Mouse (Mus musculus): ENCODE measurements around the gene Cln6. TPM values are rescaled to one million over a fixed set of nuclear protein-coding genes. Genes with fewer than 3 reads are reported as not detected.

Cln6 gene
- polyA plus RNA-seq, 1 experiment, result 17.6 TPM

DNA sequence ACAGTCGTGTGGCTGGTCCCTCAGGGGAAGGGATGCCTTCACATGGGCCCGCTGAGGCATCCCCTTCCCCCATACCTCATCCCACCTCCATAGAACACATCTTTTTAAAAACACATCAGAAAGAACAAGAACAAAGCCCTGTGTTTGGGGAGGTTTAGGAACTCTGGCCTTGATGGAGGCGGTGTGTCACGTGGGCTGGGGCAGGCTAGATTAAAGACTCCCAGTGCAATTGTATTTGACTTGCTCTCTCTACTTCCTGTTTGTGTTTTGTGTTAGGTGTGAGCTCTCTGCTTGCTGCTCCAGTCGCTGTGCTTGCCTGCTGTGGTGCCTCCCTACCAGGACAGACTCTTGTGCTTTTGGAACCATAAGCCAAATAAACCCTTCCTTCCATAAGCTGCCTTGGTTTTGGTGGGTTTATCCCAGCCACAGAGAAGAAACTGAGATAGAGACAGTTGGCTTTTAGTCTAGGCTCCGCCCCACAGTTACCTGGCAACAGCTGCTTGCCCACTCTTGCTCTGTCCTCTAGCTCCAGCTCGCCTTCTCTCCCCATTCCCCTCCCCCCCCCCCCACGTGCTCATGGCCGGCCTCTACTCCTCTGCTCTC lies 12.7 kb upstream of the Cln6 start:
- no peak overlapping the region for H3K4me3 ChIP-seq (replicated peaks; ENCODE audit: insufficient read depth, low read depth, low read length)
- TF ChIP-seq CTCF (IDR thresholded peaks at IDR 0.05; ENCODE audit: borderline replicate concordance, insufficient read depth, low read depth, low read length) (no peak), POLR2A (IDR thresholded peaks at IDR 0.05; ENCODE audit: borderline replicate concordance, insufficient read depth, low read length) (no peak)
- H3K27me3 ChIP-seq (ENCODE audit: control insufficient read depth, insufficient read depth, low read length), result no peaks in the 10 kb centered on the region
- no peak for DNase-seq
- no peak overlapping the region for H3K27ac ChIP-seq (ENCODE audit: insufficient read depth, low read length)
- 34% methylated on average over 9 of the region's 9 CpGs for WGBS
- H3K4me1 ChIP-seq (ENCODE audit: control insufficient read depth, insufficient read depth, low read length), result no peaks in the 10 kb centered on the region

DNA sequence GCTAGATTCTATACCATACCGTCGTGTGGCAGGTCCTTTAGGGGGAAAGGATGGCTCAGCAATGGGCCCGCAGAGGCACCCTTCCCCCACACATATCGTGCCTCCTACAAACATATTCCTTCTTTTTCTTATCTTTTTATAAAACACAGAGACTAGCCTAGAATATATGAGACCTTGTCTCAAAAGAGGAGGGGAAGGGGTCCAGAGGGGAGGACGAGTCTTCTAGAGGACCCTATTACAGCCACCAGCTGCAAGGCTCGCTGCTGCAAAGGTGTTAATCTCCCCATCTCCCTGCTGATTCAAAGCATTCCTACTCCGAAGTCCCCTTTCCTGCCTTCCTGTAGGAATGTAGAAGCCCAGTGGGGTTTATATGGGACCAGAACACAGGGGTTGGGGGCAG lies 12.1 kb upstream of the Cln6 start:
- Histone ChIP-seq H3K4me1 (ENCODE audit: control insufficient read depth, insufficient read depth, low read length) (no peaks in the 10 kb centered on the region), H3K27ac (ENCODE audit: insufficient read depth, low read length) (no peak overlapping the region), H3K4me3 (replicated peaks; ENCODE audit: insufficient read depth, low read depth, low read length) (no peak overlapping the region), H3K27me3 (ENCODE audit: control insufficient read depth, insufficient read depth, low read length) (no peaks in the 10 kb centered on the region)
- TF ChIP-seq CTCF (IDR thresholded peaks at IDR 0.05; ENCODE audit: borderline replicate concordance, insufficient read depth, low read depth, low read length) (no peak), POLR2A (IDR thresholded peaks at IDR 0.05; ENCODE audit: borderline replicate concordance, insufficient read depth, low read length) (no peak)
- DNase-seq, result no peak
- WGBS, result 33% methylated on average over 7 of the region's 7 CpGs

- Histone ChIP-seq H3K4me3 (replicated peaks; ENCODE audit: insufficient read depth, low read depth, low read length) (peak overlapping the region; percentile 46), H3K4me1 (ENCODE audit: control insufficient read depth, insufficient read depth, low read length) (no peaks in the 10 kb centered on the region), H3K27me3 (ENCODE audit: control insufficient read depth, insufficient read depth, low read length) (no peaks in the 10 kb centered on the region), H3K27ac (ENCODE audit: insufficient read depth, low read length) (no peak overlapping the region)
- WGBS, result 4% methylated on average over 24 of the region's 24 CpGs
- DNase-seq, result peak; percentile 33 to 45
- TF ChIP-seq POLR2A (IDR thresholded peaks at IDR 0.05; ENCODE audit: borderline replicate concordance, insufficient read depth, low read length) (no peak), CTCF (IDR thresholded peaks at IDR 0.05; ENCODE audit: borderline replicate concordance, insufficient read depth, low read depth, low read length) (0 out of 2 replicates have a peak, but pooled peaks have one; percentile 0)
These were observed 10.5 kb upstream of the Cln6 start for GRCm38 (mm10) chr9:62827939-62828652.

DNA sequence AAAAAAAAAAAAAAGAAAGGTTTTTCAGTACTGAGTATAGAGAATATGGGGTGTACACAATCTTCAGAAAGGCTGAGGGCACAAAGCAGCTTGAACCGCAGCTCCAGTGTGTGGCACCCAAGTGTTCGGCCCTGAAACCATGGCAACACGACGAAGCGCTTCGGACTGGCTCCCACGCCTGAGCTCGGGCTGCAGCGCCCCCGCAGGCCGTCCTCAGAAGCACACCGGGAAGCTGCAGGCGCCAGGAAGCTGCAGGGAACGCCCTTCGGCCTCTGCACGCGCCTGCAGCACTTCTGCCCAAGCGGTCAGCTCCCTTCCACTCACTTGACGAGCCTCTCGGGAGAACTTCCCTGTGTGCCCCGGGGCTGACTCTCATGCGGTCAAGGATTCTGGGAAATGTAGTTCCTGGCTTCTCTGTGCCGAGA lies 9.9 kb upstream of the Cln6 start:
- peak; percentile 94 to 95 for DNase-seq
- peak; percentile 33; the same call in 1 of the 2 replicates for TF ChIP-seq POLR2A (IDR thresholded peaks at IDR 0.05; ENCODE audit: borderline replicate concordance, insufficient read depth, low read length)
- peak; percentile 76 for TF ChIP-seq CTCF (IDR thresholded peaks at IDR 0.05; ENCODE audit: borderline replicate concordance, insufficient read depth, low read depth, low read length)
- under 1% methylated on average over 23 of the region's 23 CpGs for WGBS
- Histone ChIP-seq H3K27ac (ENCODE audit: insufficient read depth, low read length) (no peak overlapping the region), H3K4me1 (ENCODE audit: control insufficient read depth, insufficient read depth, low read length) (no peaks in the 10 kb centered on the region), H3K27me3 (ENCODE audit: control insufficient read depth, insufficient read depth, low read length) (no peaks in the 10 kb centered on the region), H3K4me3 (replicated peaks; ENCODE audit: insufficient read depth, low read depth, low read length) (peak overlapping the region; percentile 46)

DNA sequence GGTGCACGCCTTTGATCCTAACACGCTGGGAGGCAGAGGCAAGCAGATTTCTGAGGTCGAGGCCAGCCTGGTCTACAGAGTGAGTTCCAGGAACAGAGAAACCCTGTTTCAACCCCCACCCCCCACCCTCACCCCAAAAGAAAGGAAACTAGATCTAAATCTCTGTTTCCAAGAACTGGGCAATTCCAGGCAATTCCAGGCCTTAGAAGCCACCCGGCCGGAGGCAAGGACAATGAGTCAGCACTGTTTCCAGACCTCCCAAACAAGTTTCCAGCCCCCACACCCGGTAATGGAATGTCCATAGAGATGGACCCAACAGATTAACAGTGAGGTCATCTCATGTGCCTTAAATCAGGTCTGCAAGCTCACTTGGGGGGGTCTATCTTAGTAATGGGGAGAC lies 8.7 kb upstream of the Cln6 start:
- no peak overlapping the region for H3K4me3 ChIP-seq (replicated peaks; ENCODE audit: insufficient read depth, low read depth, low read length)
- no peak for DNase-seq
- no peaks in the 10 kb centered on the region for H3K4me1 ChIP-seq (ENCODE audit: control insufficient read depth, insufficient read depth, low read length)
- 90% methylated on average over 6 of the region's 6 CpGs for WGBS
- H3K27me3 ChIP-seq (ENCODE audit: control insufficient read depth, insufficient read depth, low read length), result no peaks in the 10 kb centered on the region
- no peak overlapping the region for H3K27ac ChIP-seq (ENCODE audit: insufficient read depth, low read length)
- TF ChIP-seq POLR2A (IDR thresholded peaks at IDR 0.05; ENCODE audit: borderline replicate concordance, insufficient read depth, low read length) (no peak), CTCF (IDR thresholded peaks at IDR 0.05; ENCODE audit: borderline replicate concordance, insufficient read depth, low read depth, low read length) (no peak)

- Histone ChIP-seq H3K27me3 (ENCODE audit: control insufficient read depth, insufficient read depth, low read length) (no peaks in the 10 kb centered on the region), H3K27ac (ENCODE audit: insufficient read depth, low read length) (no peak overlapping the region), H3K4me1 (ENCODE audit: control insufficient read depth, insufficient read depth, low read length) (peaks cover 8% of the 10 kb centered on the region), H3K4me3 (replicated peaks; ENCODE audit: insufficient read depth, low read depth, low read length) (no peak overlapping the region)
- no peak for DNase-seq
- TF ChIP-seq CTCF (IDR thresholded peaks at IDR 0.05; ENCODE audit: borderline replicate concordance, insufficient read depth, low read depth, low read length) (no peak), POLR2A (IDR thresholded peaks at IDR 0.05; ENCODE audit: borderline replicate concordance, insufficient read depth, low read length) (no peak)
- 81% methylated on average over 5 of the region's 5 CpGs for WGBS
These were observed 3.7 kb upstream of the Cln6 start for GRCm38 (mm10) chr9:62834906-62835305.

DNA sequence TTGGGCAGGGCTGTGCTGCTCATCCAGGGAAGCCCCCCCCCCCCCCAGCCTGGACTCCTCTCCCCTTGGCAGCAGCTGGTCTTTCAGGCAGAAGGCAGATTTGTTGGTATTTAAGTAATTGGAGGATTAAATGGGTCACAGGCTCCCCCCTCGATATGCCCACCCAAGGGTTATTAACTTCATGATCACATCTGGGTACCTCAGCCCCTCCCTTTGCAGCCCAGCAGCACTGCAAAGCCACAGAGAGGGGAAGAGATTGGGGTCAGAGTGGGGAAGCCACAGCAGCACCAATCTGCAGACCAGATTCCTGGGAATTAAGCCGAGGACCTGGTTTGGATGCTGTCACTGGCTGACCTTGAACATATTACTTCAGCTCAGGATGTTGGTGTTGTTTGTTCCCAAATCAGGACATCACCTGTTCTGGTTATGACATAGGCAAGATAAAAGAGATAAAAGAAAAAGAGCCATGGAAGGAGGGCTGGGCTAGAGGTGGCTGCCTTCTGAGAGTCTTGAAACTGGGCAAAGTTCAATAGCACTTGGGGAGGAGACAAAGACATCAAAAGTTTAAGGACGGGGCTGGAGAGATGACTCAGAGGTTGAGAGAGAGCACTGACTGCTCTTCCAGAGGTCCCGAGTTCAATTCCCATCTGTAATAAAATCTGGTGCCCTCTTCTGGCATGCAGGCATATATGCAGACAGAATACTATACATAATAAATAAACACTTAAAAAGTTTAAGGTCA lies 2.7 kb upstream of the Cln6 start:
- no peak overlapping the region for H3K4me3 ChIP-seq (replicated peaks; ENCODE audit: insufficient read depth, low read depth, low read length)
- no peak for DNase-seq
- 44% methylated on average over 4 of the region's 4 CpGs for WGBS
- H3K27ac ChIP-seq (ENCODE audit: insufficient read depth, low read length), result no peak overlapping the region
- TF ChIP-seq CTCF (IDR thresholded peaks at IDR 0.05; ENCODE audit: borderline replicate concordance, insufficient read depth, low read depth, low read length), result no peak
- TF ChIP-seq POLR2A (IDR thresholded peaks at IDR 0.05; ENCODE audit: borderline replicate concordance, insufficient read depth, low read length), result no peak
- H3K27me3 ChIP-seq (ENCODE audit: control insufficient read depth, insufficient read depth, low read length), result no peaks in the 10 kb centered on the region
- peaks cover 10% of the 10 kb centered on the region for H3K4me1 ChIP-seq (ENCODE audit: control insufficient read depth, insufficient read depth, low read length)

Data from cerebellum, adult 2 months (tissue).